Mouse (Mus musculus): Measurements from ENCODE around the gene Trub1.

DNA sequence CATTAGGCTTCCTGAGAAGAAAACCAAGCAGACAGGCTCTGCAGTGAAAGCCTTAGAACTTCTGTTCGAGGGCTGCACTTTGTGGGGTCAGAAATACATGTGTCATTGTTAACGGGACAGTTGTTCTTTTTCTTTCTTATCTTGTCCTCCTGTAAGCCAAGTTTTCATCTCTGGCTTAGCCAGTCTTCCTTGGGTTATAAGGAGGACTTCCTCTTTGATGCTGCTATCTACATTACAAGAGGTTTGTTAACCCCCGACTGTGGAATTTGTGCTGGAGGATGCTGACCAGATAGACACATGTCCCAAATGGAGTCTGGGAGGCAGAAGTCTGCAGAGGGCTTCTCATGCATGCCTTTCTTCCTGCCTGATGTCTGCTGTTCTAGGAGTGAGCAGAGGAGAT is 39.5 kb upstream of the Trub1 start:
- TF ChIP-seq CTCF (IDR thresholded peaks at IDR 0.05; ENCODE audit: control insufficient read depth, insufficient read depth, insufficient replicate concordance, low read depth, low read length) (no peak), POLR2A (IDR thresholded peaks at IDR 0.05; ENCODE audit: control insufficient read depth, low read depth, low read length) (no peak)

Measured in testis, adult 2 months (tissue).